Comparison of ENCODE assay signal across 10 mouse cellular contexts in genomic region chr5:64030281-64030960, GRCm38 (mm10).
DNase-seq lines count a peak whose midpoint lies in the region; TF ChIP-seq lines count a peak whose summit lies in the region.
"Had no signal": no experiment of that assay in that cellular context is flagged by ENCODE, and none has a peak within 500 bp of the region (broad histone marks: within the 10 kb centered on the region; RNA-seq: fewer than 3 reads in every experiment).

No protein-coding gene starts in this region.

- no peaks in the 10 kb centered on the region for H3K27me3 ChIP-seq in thymus, adult 2 months (ENCODE audit: control insufficient read depth, insufficient read depth, low read length)
- H3K27me3 ChIP-seq: forebrain, embryonic 13.5 days; limb, embryonic 13.5 days had no signal

- intact Hi-C loops in gastrocnemius, adult 2 months (cut with DNase I) = no loop called here

- H3K36me3 ChIP-seq in thymus, adult 2 months (ENCODE audit: control insufficient read depth, insufficient read depth, low read length) = no peaks in the 10 kb centered on the region
- H3K36me3 ChIP-seq: limb, embryonic 13.5 days had no signal

- peaks cover 5% of the 10 kb centered on the region for H3K4me1 ChIP-seq in thymus, adult 2 months (replicated peaks; ENCODE audit: control insufficient read depth, insufficient read depth, low read length)
- H3K4me1 ChIP-seq: forebrain, embryonic 13.5 days; limb, embryonic 13.5 days had no signal

- H3K27ac ChIP-seq in gastrocnemius, adult 2 months = peak overlapping the region; percentile 88
- no peak overlapping the region for H3K27ac ChIP-seq in thymus, adult 2 months (ENCODE audit: control insufficient read depth, insufficient read depth, low read length)
- H3K27ac ChIP-seq: forebrain, embryonic 13.5 days; limb, embryonic 13.5 days had no signal

- WGBS in thymus, adult 2 months = 89% methylated on average over 7 of the region's 8 CpGs

- peak overlapping the region; percentile 64 for H3K4me3 ChIP-seq in gastrocnemius, adult 2 months
- H3K4me3 ChIP-seq in thymus, adult 2 months (ENCODE audit: control insufficient read depth, insufficient read depth, low read length) = no peak overlapping the region
- H3K4me3 ChIP-seq: forebrain, embryonic 13.5 days; limb, embryonic 13.5 days had no signal

- peak; percentile 28; the same call in 1 of the 2 replicates for TF ChIP-seq CTCF in gastrocnemius, adult 2 months (IDR thresholded peaks at IDR 0.05)
- TF ChIP-seq CTCF in thymus, adult 2 months (IDR thresholded peaks at IDR 0.05; ENCODE audit: borderline replicate concordance, control insufficient read depth, extremely low read depth, insufficient read depth, low read length, poor library complexity) = no peak

- no peak for TF ChIP-seq POLR2A in thymus, adult 2 months (IDR thresholded peaks at IDR 0.05; ENCODE audit: control insufficient read depth, extremely low read depth, insufficient read depth, low read length, poor library complexity)

- DNase-seq in gastrocnemius, adult 2 months = peak; percentile 25
- DNase-seq in gastrocnemius, postnatal 4 days (ENCODE audit: low spot score in 2 of 2) = no peak
- peak; percentile 14 for DNase-seq in thymus, adult 2 months
- DNase-seq in thymus, postnatal 10 days (ENCODE audit: low spot score in 2 of 2) = no peak
- peak; percentile 34 for DNase-seq in kidney, postnatal 14 days
- peak; percentile 41 to 51 for DNase-seq in thymus, postnatal 36 days
- DNase-seq in right cerebral cortex, postnatal 14 days = no peak
- no peak for DNase-seq in c-Kit-positive CD71-positive TER-119-positive erythroid progenitor cells, embryonic 14.5 days (ENCODE audit: low spot score)

Comparison
In these comparisons a context has a peak if more than half of its experiments do, and no peak if none do; other contexts are left out.
1. DNase-seq: peak in gastrocnemius, adult 2 months (single experiment), thymus, adult 2 months (single experiment), kidney, postnatal 14 days (single experiment) and thymus, postnatal 36 days (2 of 2); none in gastrocnemius, postnatal 4 days (0 of 2), thymus, postnatal 10 days (0 of 2), right cerebral cortex, postnatal 14 days (single experiment) and c-Kit-positive CD71-positive TER-119-positive erythroid progenitor cells, embryonic 14.5 days (single experiment).